In genomic region chr2:26380871-26381270, GRCm38 (mm10) we compare ENCODE assay signal across 8 mouse cellular contexts. TPM values are rescaled to one million over a fixed set of nuclear protein-coding genes. Genes with fewer than 3 reads are reported as not detected.
DNase-seq lines count a peak whose midpoint lies in the region; ATAC-seq and TF ChIP-seq lines count a peak whose summit lies in the region.
"Not testable (repeated sequence)": the region's sequence is repeated elsewhere in the genome, so short reads cannot be mapped to it uniquely, and the experiment has no call there.

No protein-coding gene starts in this region.

- H3K4me2 ChIP-seq in embryonic facial prominence, embryonic 11.5 days (ENCODE audit: low read depth, low read length): peak overlapping the region; percentile 81
- peak overlapping the region; percentile 71 for H3K4me2 ChIP-seq in forebrain, embryonic 16.5 days (ENCODE audit: low read length)
- peak overlapping the region; percentile 92 for H3K4me2 ChIP-seq in hindbrain, embryonic 11.5 days (replicated peaks; ENCODE audit: low read depth, low read length)
- peak overlapping the region; percentile 95 for H3K4me2 ChIP-seq in kidney, embryonic 15.5 days
- H3K4me2 ChIP-seq in liver, embryonic 12.5 days: peak overlapping the region; percentile 95
- peak overlapping the region; percentile 93 for H3K4me2 ChIP-seq in neural tube, embryonic 15.5 days

- not testable (repeated sequence) for H3K27ac ChIP-seq in embryonic facial prominence, embryonic 11.5 days (replicated peaks; ENCODE audit: low read depth, low read length); forebrain, embryonic 16.5 days (ENCODE audit: low read length); hindbrain, embryonic 11.5 days (ENCODE audit: low read depth, low read length)
- 0 out of 2 replicates have a peak overlapping the region, but pooled peaks have one; percentile 70 for H3K27ac ChIP-seq in kidney, embryonic 15.5 days
- peak overlapping the region; percentile 77; the same call in 1 of the 2 replicates for H3K27ac ChIP-seq in liver, embryonic 12.5 days
- H3K27ac ChIP-seq in midbrain, embryonic 10.5 days (replicated peaks): peak overlapping the region; percentile 83
- peak overlapping the region; percentile 71 for H3K27ac ChIP-seq in neural tube, embryonic 15.5 days (replicated peaks)

- not testable (repeated sequence) for H3K27me3 ChIP-seq in C2C12 (ENCODE audit: control insufficient read depth, insufficient read depth, insufficient read length); embryonic facial prominence, embryonic 11.5 days (ENCODE audit: control insufficient read depth, insufficient read depth, low read length); forebrain, embryonic 16.5 days (replicated peaks; ENCODE audit: control insufficient read depth, insufficient read depth, low read length); hindbrain, embryonic 11.5 days (ENCODE audit: control insufficient read depth, insufficient read depth, low read length); kidney, embryonic 15.5 days; liver, embryonic 12.5 days (replicated peaks); midbrain, embryonic 10.5 days (ENCODE audit: low read depth, poor library complexity, severe bottlenecking); neural tube, embryonic 15.5 days (replicated peaks)

- H3K9me3 ChIP-seq in embryonic facial prominence, embryonic 11.5 days (replicated peaks; ENCODE audit: control insufficient read depth, low read length); forebrain, embryonic 16.5 days (ENCODE audit: control insufficient read depth, low read length); hindbrain, embryonic 11.5 days (ENCODE audit: control insufficient read depth, low read length); kidney, embryonic 15.5 days (replicated peaks); liver, embryonic 12.5 days (replicated peaks); midbrain, embryonic 10.5 days (replicated peaks); neural tube, embryonic 15.5 days (replicated peaks): not testable (repeated sequence)

- peaks cover 69% of the 10 kb centered on the region for H3K36me3 ChIP-seq in C2C12 (ENCODE audit: control insufficient read depth, insufficient read depth)
- not testable (repeated sequence) for H3K36me3 ChIP-seq in embryonic facial prominence, embryonic 11.5 days (replicated peaks; ENCODE audit: control insufficient read depth, insufficient read depth, low read depth, low read length)
- peaks cover 31% of the 10 kb centered on the region for H3K36me3 ChIP-seq in forebrain, embryonic 16.5 days (ENCODE audit: control insufficient read depth, insufficient read depth)
- H3K36me3 ChIP-seq in hindbrain, embryonic 11.5 days (ENCODE audit: control insufficient read depth, insufficient read depth, low read length): peaks cover 21% of the 10 kb centered on the region
- H3K36me3 ChIP-seq in kidney, embryonic 15.5 days: peaks cover 75% of the 10 kb centered on the region
- H3K36me3 ChIP-seq in liver, embryonic 12.5 days: peaks cover 74% of the 10 kb centered on the region
- H3K36me3 ChIP-seq in midbrain, embryonic 10.5 days: peaks cover 75% of the 10 kb centered on the region
- H3K36me3 ChIP-seq in neural tube, embryonic 15.5 days: peaks cover 68% of the 10 kb centered on the region

- H3K79me3 ChIP-seq in C2C12 (ENCODE audit: low read depth): peaks cover 16% of the 10 kb centered on the region

- 34% methylated on average over 6 of the region's 6 CpGs for WGBS in embryonic facial prominence, embryonic 11.5 days
- 29% methylated on average over 6 of the region's 6 CpGs for WGBS in forebrain, embryonic 16.5 days
- WGBS in hindbrain, embryonic 11.5 days: 34% methylated on average over 6 of the region's 6 CpGs
- WGBS in kidney, embryonic 15.5 days: 50% methylated on average over 4 of the region's 6 CpGs
- WGBS in liver, embryonic 12.5 days (ENCODE audit: insufficient replicate concordance): 27% methylated on average over 5 of the region's 6 CpGs
- WGBS in midbrain, embryonic 10.5 days: 46% methylated on average over 4 of the region's 6 CpGs
- WGBS in neural tube, embryonic 15.5 days: 35% methylated on average over 6 of the region's 6 CpGs

- not testable (repeated sequence) for ATAC-seq in embryonic facial prominence, embryonic 11.5 days (replicated peaks; ENCODE audit: insufficient number of reproducible peaks, low FRiP score, low TSS enrichment, low read depth); forebrain, embryonic 16.5 days; kidney, embryonic 15.5 days (replicated peaks; ENCODE audit: low FRiP score); liver, embryonic 12.5 days; neural tube, embryonic 15.5 days (ENCODE audit: low FRiP score)
- 0 out of 2 replicates have a peak, but pooled peaks have one; percentile 47 for ATAC-seq in hindbrain, embryonic 11.5 days (ENCODE audit: low FRiP score)

- peak overlapping the region; percentile 77 for H3K9ac ChIP-seq in embryonic facial prominence, embryonic 11.5 days (replicated peaks; ENCODE audit: low read length)
- H3K9ac ChIP-seq in forebrain, embryonic 16.5 days (replicated peaks; ENCODE audit: low read depth, low read length): peak overlapping the region; percentile 79
- peak overlapping the region; percentile 76 for H3K9ac ChIP-seq in hindbrain, embryonic 11.5 days (ENCODE audit: low read depth, low read length)
- H3K9ac ChIP-seq in kidney, embryonic 15.5 days: peak overlapping the region; percentile 83
- H3K9ac ChIP-seq in liver, embryonic 12.5 days: peak overlapping the region; percentile 86
- H3K9ac ChIP-seq in neural tube, embryonic 15.5 days (replicated peaks): peak overlapping the region; percentile 76

- peak overlapping the region; percentile 37 for H3ac ChIP-seq in C2C12 (ENCODE audit: control insufficient read depth, insufficient read length, low read depth)

- peak overlapping the region; percentile 84 for H3K4me3 ChIP-seq in C2C12 (ENCODE audit: insufficient read depth, poor library complexity, severe bottlenecking)
- peak overlapping the region; percentile 79 for H3K4me3 ChIP-seq in embryonic facial prominence, embryonic 11.5 days (ENCODE audit: low read depth, low read length)
- peak overlapping the region; percentile 86 for H3K4me3 ChIP-seq in forebrain, embryonic 16.5 days (replicated peaks; ENCODE audit: low read length)
- peak overlapping the region; percentile 82 for H3K4me3 ChIP-seq in hindbrain, embryonic 11.5 days (ENCODE audit: low read depth, low read length)
- peak overlapping the region; percentile 86 for H3K4me3 ChIP-seq in kidney, embryonic 15.5 days (replicated peaks)
- peak overlapping the region; percentile 91 for H3K4me3 ChIP-seq in liver, embryonic 12.5 days
- peak overlapping the region; percentile 87 for H3K4me3 ChIP-seq in midbrain, embryonic 10.5 days
- peak overlapping the region; percentile 85 for H3K4me3 ChIP-seq in neural tube, embryonic 15.5 days (replicated peaks)

- TF ChIP-seq CTCF in C2C12 (IDR thresholded peaks at IDR 0.05; ENCODE audit: control insufficient read depth, insufficient read depth, insufficient read length): not testable (repeated sequence)

- DNase-seq in embryonic facial prominence, embryonic 11.5 days (ENCODE audit: low spot score); hindbrain, embryonic 11.5 days (ENCODE audit: low spot score); midbrain, embryonic 10.5 days (ENCODE audit: low spot score): not testable (repeated sequence)

- H3K4me1 ChIP-seq in embryonic facial prominence, embryonic 11.5 days (ENCODE audit: control insufficient read depth, insufficient read depth, low read length); forebrain, embryonic 16.5 days (replicated peaks; ENCODE audit: control insufficient read depth, insufficient read depth, low read length); hindbrain, embryonic 11.5 days (replicated peaks; ENCODE audit: control insufficient read depth, insufficient read depth, low read length); kidney, embryonic 15.5 days: not testable (repeated sequence)
- H3K4me1 ChIP-seq in liver, embryonic 12.5 days: peaks cover 20% of the 10 kb centered on the region
- H3K4me1 ChIP-seq in midbrain, embryonic 10.5 days: peaks cover 19% of the 10 kb centered on the region
- peaks cover 26% of the 10 kb centered on the region for H3K4me1 ChIP-seq in neural tube, embryonic 15.5 days

- peaks cover 31% of the 10 kb centered on the region for H3K79me2 ChIP-seq in C2C12 (ENCODE audit: control insufficient read depth, insufficient read depth)

RNA-seq across cellular contexts. Expression of gene Snapc4, which starts 0.4 kb away (rescaled TPM):
- polyA plus RNA-seq in C2C12 (2012; fragmentation: generic; extraction: Trizol): 11.7 TPM
- 17.9 and 18.6 TPM in 2 replicates for polyA plus RNA-seq in embryonic facial prominence, embryonic 11.5 days (2014; fragmentation: Nextera tagmentation; extraction: Ambion mirVana)
- 32.1 and 42.6 TPM in 2 replicates for polyA plus RNA-seq in forebrain, embryonic 16.5 days (2015; fragmentation: Nextera tagmentation; extraction: Ambion mirVana)
- 22.1 and 23.6 TPM in 2 replicates for polyA plus RNA-seq in hindbrain, embryonic 11.5 days (2014; fragmentation: Nextera tagmentation; extraction: Ambion mirVana)
- 27.9 and 31.3 TPM in 2 replicates for polyA plus RNA-seq in kidney, embryonic 15.5 days (2015; fragmentation: Nextera tagmentation; extraction: Ambion mirVana)
- polyA plus RNA-seq in liver, embryonic 12.5 days (2016; fragmentation: Nextera tagmentation; extraction: Ambion mirVana): 20.6 and 24.7 TPM in 2 replicates
- 32.5 and 34.4 TPM in 2 replicates for polyA plus RNA-seq in midbrain, embryonic 10.5 days (2016; fragmentation: Nextera tagmentation; extraction: Ambion mirVana)
- 30.4 and 33.6 TPM in 2 replicates for polyA plus RNA-seq in neural tube, embryonic 15.5 days (2015; fragmentation: Nextera tagmentation; extraction: Ambion mirVana)

RNA-seq across cellular contexts. Expression of gene Entr1, which starts 8.2 kb away (rescaled TPM):
- polyA plus RNA-seq in C2C12 (2012; fragmentation: generic; extraction: Trizol): 49.1 TPM
- polyA plus RNA-seq in embryonic facial prominence, embryonic 11.5 days (2014; fragmentation: Nextera tagmentation; extraction: Ambion mirVana): 130 and 132 TPM in 2 replicates
- 194 and 208 TPM in 2 replicates for polyA plus RNA-seq in forebrain, embryonic 16.5 days (2015; fragmentation: Nextera tagmentation; extraction: Ambion mirVana)
- 133 and 140 TPM in 2 replicates for polyA plus RNA-seq in hindbrain, embryonic 11.5 days (2014; fragmentation: Nextera tagmentation; extraction: Ambion mirVana)
- 110 and 115 TPM in 2 replicates for polyA plus RNA-seq in kidney, embryonic 15.5 days (2015; fragmentation: Nextera tagmentation; extraction: Ambion mirVana)
- polyA plus RNA-seq in liver, embryonic 12.5 days (2016; fragmentation: Nextera tagmentation; extraction: Ambion mirVana): 74.9 and 76.2 TPM in 2 replicates
- 128 and 132 TPM in 2 replicates for polyA plus RNA-seq in midbrain, embryonic 10.5 days (2016; fragmentation: Nextera tagmentation; extraction: Ambion mirVana)
- 153 and 160 TPM in 2 replicates for polyA plus RNA-seq in neural tube, embryonic 15.5 days (2015; fragmentation: Nextera tagmentation; extraction: Ambion mirVana)

RNA-seq across cellular contexts. Expression of gene Pmpca, which starts 8.3 kb away (rescaled TPM):
- 93.8 TPM for polyA plus RNA-seq in C2C12 (2012; fragmentation: generic; extraction: Trizol)
- 100 and 103 TPM in 2 replicates for polyA plus RNA-seq in embryonic facial prominence, embryonic 11.5 days (2014; fragmentation: Nextera tagmentation; extraction: Ambion mirVana)
- polyA plus RNA-seq in forebrain, embryonic 16.5 days (2015; fragmentation: Nextera tagmentation; extraction: Ambion mirVana): 95.3 and 100 TPM in 2 replicates
- 94.4 and 108 TPM in 2 replicates for polyA plus RNA-seq in hindbrain, embryonic 11.5 days (2014; fragmentation: Nextera tagmentation; extraction: Ambion mirVana)
- 113 TPM in 2 replicates for polyA plus RNA-seq in kidney, embryonic 15.5 days (2015; fragmentation: Nextera tagmentation; extraction: Ambion mirVana)
- polyA plus RNA-seq in liver, embryonic 12.5 days (2016; fragmentation: Nextera tagmentation; extraction: Ambion mirVana): 108 and 110 TPM in 2 replicates
- polyA plus RNA-seq in midbrain, embryonic 10.5 days (2016; fragmentation: Nextera tagmentation; extraction: Ambion mirVana): 156 TPM in 2 replicates
- 94.7 and 95.3 TPM in 2 replicates for polyA plus RNA-seq in neural tube, embryonic 15.5 days (2015; fragmentation: Nextera tagmentation; extraction: Ambion mirVana)

RNA-seq across cellular contexts. Expression of gene Card9, which starts 20.2 kb away (rescaled TPM):
- 0.20 TPM for polyA plus RNA-seq in C2C12 (2012; fragmentation: generic; extraction: Trizol)
- polyA plus RNA-seq in embryonic facial prominence, embryonic 11.5 days (2014; fragmentation: Nextera tagmentation; extraction: Ambion mirVana): 0.40 and 0.41 TPM in 2 replicates
- 2.2 and 2.3 TPM in 2 replicates for polyA plus RNA-seq in forebrain, embryonic 16.5 days (2015; fragmentation: Nextera tagmentation; extraction: Ambion mirVana)
- 0.21 and 0.36 TPM in 2 replicates for polyA plus RNA-seq in hindbrain, embryonic 11.5 days (2014; fragmentation: Nextera tagmentation; extraction: Ambion mirVana)
- polyA plus RNA-seq in kidney, embryonic 15.5 days (2015; fragmentation: Nextera tagmentation; extraction: Ambion mirVana): 1.1 and 1.7 TPM in 2 replicates
- 1.2 and 1.3 TPM in 2 replicates for polyA plus RNA-seq in liver, embryonic 12.5 days (2016; fragmentation: Nextera tagmentation; extraction: Ambion mirVana)
- polyA plus RNA-seq in midbrain, embryonic 10.5 days (2016; fragmentation: Nextera tagmentation; extraction: Ambion mirVana): 0.77 and 1.9 TPM in 2 replicates
- polyA plus RNA-seq in neural tube, embryonic 15.5 days (2015; fragmentation: Nextera tagmentation; extraction: Ambion mirVana): 2.1 and 2.5 TPM in 2 replicates

RNA-seq across cellular contexts. Expression of gene Inpp5e, which starts 28.1 kb away (rescaled TPM):
- polyA plus RNA-seq in C2C12 (2012; fragmentation: generic; extraction: Trizol): 8.3 TPM
- polyA plus RNA-seq in embryonic facial prominence, embryonic 11.5 days (2014; fragmentation: Nextera tagmentation; extraction: Ambion mirVana): 19.0 and 22.9 TPM in 2 replicates
- 19.8 and 23.9 TPM in 2 replicates for polyA plus RNA-seq in forebrain, embryonic 16.5 days (2015; fragmentation: Nextera tagmentation; extraction: Ambion mirVana)
- 23.1 and 23.9 TPM in 2 replicates for polyA plus RNA-seq in hindbrain, embryonic 11.5 days (2014; fragmentation: Nextera tagmentation; extraction: Ambion mirVana)
- 22.4 and 25.8 TPM in 2 replicates for polyA plus RNA-seq in kidney, embryonic 15.5 days (2015; fragmentation: Nextera tagmentation; extraction: Ambion mirVana)
- polyA plus RNA-seq in liver, embryonic 12.5 days (2016; fragmentation: Nextera tagmentation; extraction: Ambion mirVana): 10.1 and 12.3 TPM in 2 replicates
- polyA plus RNA-seq in midbrain, embryonic 10.5 days (2016; fragmentation: Nextera tagmentation; extraction: Ambion mirVana): 23.4 and 31.3 TPM in 2 replicates
- polyA plus RNA-seq in neural tube, embryonic 15.5 days (2015; fragmentation: Nextera tagmentation; extraction: Ambion mirVana): 23.4 and 23.9 TPM in 2 replicates
